Mouse (Mus musculus) erythroblast, embryonic 14.5 days (primary cell): ENCODE results near the gene Mpdz. TPM values are rescaled to one million over a fixed set of nuclear protein-coding genes. Genes with fewer than 3 reads are reported as not detected.

Experiments used
- H3K27me3 ChIP-seq: 2 replicates; pipeline ENCODE4 v1.6.1; 2012; ENCODE audit warnings: inconsistent platforms; ENCODE audit not compliant: control insufficient read depth
- H3K36me3 ChIP-seq: 2 replicates; pipeline ENCODE4 v1.6.1; 2012; ENCODE audit warnings: mild to moderate bottlenecking, inconsistent platforms; ENCODE audit not compliant: control insufficient read depth
- H3K4me1 ChIP-seq: 2 replicates; pipeline ENCODE4 v1.6.1; 2012; ENCODE audit warnings: inconsistent platforms; ENCODE audit not compliant: control insufficient read depth
- H3K4me3 ChIP-seq: replicated peaks from 2 replicates; pipeline ENCODE3; 2012; ENCODE audit warnings: moderate library complexity, mild to moderate bottlenecking, inconsistent platforms
- H3K9me3 ChIP-seq: 2 replicates; pipeline ENCODE4 v1.6.1; 2012; ENCODE audit warnings: low read length, inconsistent platforms, mixed read lengths; ENCODE audit not compliant: control insufficient read depth
- GATA1 ChIP-seq: IDR thresholded peaks from 2 replicates; pipeline ENCODE4 v1.6.1; 2012; ENCODE audit warnings: low read length, inconsistent platforms, mixed read lengths
- TAL1 ChIP-seq: IDR thresholded peaks from 3 replicates; pipeline ENCODE4 v1.6.1; 2012; ENCODE audit warnings: low read length, inconsistent platforms, mixed read lengths
- polyA plus RNA-seq: library from polyadenylated mRNA; stranded (reverse); fragments of >175 nt; gene quantifications from 2 replicates; pipeline ENCODE4 v1.2.3, GENCODE M21; 2012

Gene Mpdz
- polyA plus RNA-seq, 1 experiment = not detected

- Histone ChIP-seq H3K36me3 (no peaks in the 10 kb centered on the region), H3K4me3 (no peak overlapping the region), H3K9me3 (no peaks in the 10 kb centered on the region), H3K4me1 (no peaks in the 10 kb centered on the region), H3K27me3 (no peaks in the 10 kb centered on the region)
- TF ChIP-seq TAL1 (no peak), GATA1 (no peak)
Observed at GRCm38 (mm10) chr4:81415324-81416026, 27.1 kb downstream of the Mpdz start.

GRCm38 (mm10) chr4:81414684-81415323 lies 27.8 kb downstream of the Mpdz start:
- no peak for TF ChIP-seq GATA1
- TF ChIP-seq TAL1 = no peak
- Histone ChIP-seq H3K36me3 (no peaks in the 10 kb centered on the region), H3K4me1 (no peaks in the 10 kb centered on the region), H3K9me3 (no peaks in the 10 kb centered on the region), H3K4me3 (no peak overlapping the region), H3K27me3 (no peaks in the 10 kb centered on the region)

DNA sequence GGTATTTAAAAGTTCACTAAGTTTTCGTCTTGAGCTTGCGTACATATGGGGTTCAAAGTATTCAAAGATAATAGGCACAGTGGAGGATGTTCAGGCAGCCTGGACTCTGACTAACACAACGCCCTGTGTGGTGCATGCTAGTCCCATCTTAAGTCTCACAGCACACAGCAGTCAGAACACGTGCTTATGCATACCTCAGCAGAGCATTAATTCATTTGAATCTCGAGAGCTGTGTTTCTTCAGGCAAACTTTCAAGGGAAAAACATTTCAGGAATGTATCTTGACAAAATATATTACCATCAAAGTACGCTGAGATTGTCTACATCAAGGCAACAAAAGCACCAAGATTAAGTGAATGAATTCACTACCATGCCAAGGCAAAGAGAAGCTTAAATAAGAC lies 45.7 kb downstream of the Mpdz start:
- H3K4me3 ChIP-seq = no peak overlapping the region
- TF ChIP-seq GATA1 (no peak), TAL1 (no peak)

DNA sequence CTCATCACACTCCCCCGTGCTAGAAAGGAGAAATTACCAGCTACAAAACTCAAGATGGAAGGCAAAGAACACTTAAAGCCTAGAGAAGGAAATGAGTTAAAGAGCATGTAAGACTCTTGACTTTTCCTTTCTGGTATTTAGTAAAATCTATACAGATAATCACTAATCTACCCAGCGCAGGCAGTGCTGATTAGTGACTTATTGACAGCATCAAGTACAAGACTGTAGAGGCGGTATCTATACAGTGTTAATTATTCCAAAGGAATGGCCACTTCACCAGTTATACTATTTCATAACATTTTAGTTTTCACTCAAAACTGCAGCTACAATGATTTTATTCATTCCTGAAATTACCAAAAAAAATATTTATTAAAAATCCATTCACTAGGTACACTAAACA lies 49.7 kb downstream of the Mpdz start:
- H3K9me3 ChIP-seq = peaks cover 7% of the 10 kb centered on the region; the same call in 1 of the 2 replicates
- H3K27me3 ChIP-seq = no peaks in the 10 kb centered on the region
- no peaks in the 10 kb centered on the region for H3K36me3 ChIP-seq
- no peak overlapping the region for H3K4me3 ChIP-seq
- no peak for TF ChIP-seq TAL1
- no peak for TF ChIP-seq GATA1
- no peaks in the 10 kb centered on the region for H3K4me1 ChIP-seq

More for the DNA sequence above, 45.7 kb downstream of the Mpdz start:
- no peaks in the 10 kb centered on the region for H3K4me1 ChIP-seq
- no peaks in the 10 kb centered on the region for H3K36me3 ChIP-seq
- no peaks in the 10 kb centered on the region for H3K27me3 ChIP-seq
- H3K9me3 ChIP-seq = peaks cover 11% of the 10 kb centered on the region

- Histone ChIP-seq H3K4me1 (no peaks in the 10 kb centered on the region), H3K27me3 (no peaks in the 10 kb centered on the region), H3K36me3 (no peaks in the 10 kb centered on the region), H3K4me3 (no peak overlapping the region), H3K9me3 (no peaks in the 10 kb centered on the region)
- TF ChIP-seq TAL1 (no peak), GATA1 (no peak)
Observed at GRCm38 (mm10) chr4:81389263-81389662, 53.4 kb downstream of the Mpdz start.

DNA sequence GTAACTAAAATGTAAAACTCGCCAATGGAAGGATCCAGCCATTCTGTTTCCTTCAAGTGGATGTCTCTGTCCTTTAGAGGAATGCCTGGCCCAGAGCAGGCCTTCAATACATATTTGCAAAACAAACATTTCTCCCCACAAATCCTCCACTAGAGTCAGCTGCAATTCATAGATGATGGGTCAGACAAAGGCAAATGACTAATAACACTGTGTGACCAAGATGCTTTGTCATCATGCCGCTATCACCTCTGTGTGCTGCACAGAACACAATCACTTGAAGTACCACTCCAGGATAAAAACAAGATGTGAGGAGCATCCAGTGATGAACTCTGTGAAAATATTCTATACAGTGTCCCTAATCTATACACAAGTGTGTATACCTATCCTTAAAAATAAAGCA lies 55.0 kb downstream of the Mpdz start:
- Histone ChIP-seq H3K9me3 (no peaks in the 10 kb centered on the region), H3K36me3 (no peaks in the 10 kb centered on the region), H3K4me1 (no peaks in the 10 kb centered on the region), H3K4me3 (no peak overlapping the region), H3K27me3 (no peaks in the 10 kb centered on the region)
- TF ChIP-seq TAL1 = no peak
- TF ChIP-seq GATA1 = no peak

- no peaks in the 10 kb centered on the region for H3K27me3 ChIP-seq
- H3K36me3 ChIP-seq = no peaks in the 10 kb centered on the region
- H3K4me1 ChIP-seq = no peaks in the 10 kb centered on the region
- TF ChIP-seq GATA1 (no peak), TAL1 (no peak)
- H3K4me3 ChIP-seq = no peak overlapping the region
- H3K9me3 ChIP-seq = no peaks in the 10 kb centered on the region
Observed at GRCm38 (mm10) chr4:81372355-81372754, 70.3 kb downstream of the Mpdz start.

- Histone ChIP-seq H3K4me1 (no peaks in the 10 kb centered on the region), H3K27me3 (no peaks in the 10 kb centered on the region), H3K4me3 (no peak overlapping the region), H3K36me3 (no peaks in the 10 kb centered on the region), H3K9me3 (no peaks in the 10 kb centered on the region)
- TF ChIP-seq GATA1 (no peak), TAL1 (no peak)
Observed at GRCm38 (mm10) chr4:81351368-81351767, 91.2 kb downstream of the Mpdz start.

- H3K27me3 ChIP-seq = no peaks in the 10 kb centered on the region
- TF ChIP-seq TAL1 (no peak), GATA1 (no peak)
- H3K4me3 ChIP-seq = no peak overlapping the region
- H3K4me1 ChIP-seq = no peaks in the 10 kb centered on the region
- no peaks in the 10 kb centered on the region for H3K9me3 ChIP-seq
- H3K36me3 ChIP-seq = no peaks in the 10 kb centered on the region
Observed at GRCm38 (mm10) chr4:81348646-81349045, 94.0 kb downstream of the Mpdz start.
